Mouse (Mus musculus) erythroblast, embryonic 14.5 days (primary cell): ENCODE data around the gene Gm43638.

Experiments
- GATA1 ChIP-seq: IDR thresholded peaks from 2 replicates; pipeline ENCODE4 v1.6.1; 2012; ENCODE audit warnings: low read length, inconsistent platforms, mixed read lengths
- TAL1 ChIP-seq: IDR thresholded peaks from 3 replicates; pipeline ENCODE4 v1.6.1; 2012; ENCODE audit warnings: low read length, inconsistent platforms, mixed read lengths

- TF ChIP-seq GATA1 (no peak), TAL1 (no peak)
These were observed 12.3 kb upstream of the Gm43638 start for GRCm38 (mm10) chr5:87498936-87499335.
